ENCODE assay signal across 8 mouse cellular contexts in the genomic region with DNA sequence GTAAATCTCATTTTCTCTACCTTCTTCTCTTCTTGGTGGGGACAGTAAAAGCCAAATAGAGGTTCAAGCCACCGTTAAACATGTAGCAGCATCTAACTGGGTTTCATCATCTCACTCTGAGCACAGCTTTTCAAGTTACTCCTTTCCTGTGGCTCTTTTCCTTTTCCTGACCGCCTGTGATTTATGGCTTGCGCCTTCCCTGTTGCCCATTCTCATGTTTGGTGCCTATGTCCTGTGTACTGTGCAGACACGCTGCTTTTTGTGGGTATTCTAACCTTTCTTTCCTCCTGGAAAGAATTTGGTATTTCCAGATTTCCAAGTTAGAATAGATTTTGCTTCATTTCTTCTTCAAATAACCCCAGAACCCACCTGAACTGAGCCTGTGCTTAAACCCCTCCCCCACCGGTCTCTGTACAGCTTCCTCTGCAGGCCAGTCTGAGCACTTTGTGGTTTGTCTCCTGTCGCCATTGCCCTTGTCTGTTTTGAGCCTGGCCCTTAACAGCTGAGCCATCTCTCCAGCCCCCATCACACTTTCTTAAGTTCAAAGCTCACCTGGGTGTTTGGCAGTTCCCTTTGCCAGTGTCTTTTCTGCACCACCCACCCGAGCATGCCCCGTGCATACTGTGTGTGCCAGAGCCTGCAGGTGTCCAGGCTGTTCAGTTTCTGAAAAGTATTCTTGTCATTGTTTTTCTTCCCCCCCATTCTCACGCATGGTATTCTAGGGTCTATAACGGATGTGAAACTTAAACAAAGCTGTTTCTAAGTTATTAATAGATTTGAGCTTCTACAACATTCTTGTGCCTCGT.
DNase-seq lines count a peak whose midpoint lies in the region; ATAC-seq and TF ChIP-seq lines count a peak whose summit lies in the region.

No protein-coding gene starts in this region.

- no peak for TF ChIP-seq POLR2A in spleen, adult 2 months (IDR thresholded peaks at IDR 0.05; ENCODE audit: low read depth, low read length)

- ATAC-seq in forebrain, embryonic 13.5 days: no peak
- ATAC-seq in forebrain, embryonic 12.5 days (ENCODE audit: low FRiP score): no peak
- ATAC-seq in forebrain, embryonic 16.5 days: no peak
- ATAC-seq in limb, embryonic 15.5 days (ENCODE audit: insufficient number of reproducible peaks, low FRiP score, low TSS enrichment, low read depth): no peak

- no peak for TF ChIP-seq CTCF in spleen, adult 2 months (IDR thresholded peaks at IDR 0.05; ENCODE audit: extremely low read depth, insufficient read depth, insufficient read length, insufficient replicate concordance)

- peak; percentile 43 to 49 for DNase-seq in B cell, adult 2 months
- DNase-seq in spleen, adult 2 months (ENCODE audit: low read depth in 1 of 2, low spot score in 2 of 2): peak; percentile 8 to 20
- no peak for DNase-seq in embryo, embryonic 10 days (ENCODE audit: low spot score)
- no peak for DNase-seq in urinary bladder, postnatal 10 days (ENCODE audit: low spot score)

- H3K27me3 ChIP-seq in forebrain, embryonic 13.5 days: no peaks in the 10 kb centered on the region
- H3K27me3 ChIP-seq in forebrain, embryonic 12.5 days: no peaks in the 10 kb centered on the region
- no peaks in the 10 kb centered on the region for H3K27me3 ChIP-seq in forebrain, embryonic 16.5 days (replicated peaks; ENCODE audit: control insufficient read depth, insufficient read depth, low read length)
- no peaks in the 10 kb centered on the region for H3K27me3 ChIP-seq in limb, embryonic 15.5 days
- H3K27me3 ChIP-seq in spleen, adult 2 months (ENCODE audit: control insufficient read depth, insufficient read depth, low read length): no peaks in the 10 kb centered on the region

- H3K36me3 ChIP-seq in forebrain, embryonic 13.5 days (ENCODE audit: poor library complexity, severe bottlenecking): no peaks in the 10 kb centered on the region
- H3K36me3 ChIP-seq in forebrain, embryonic 12.5 days (replicated peaks): no peaks in the 10 kb centered on the region
- no peaks in the 10 kb centered on the region for H3K36me3 ChIP-seq in forebrain, embryonic 16.5 days (ENCODE audit: control insufficient read depth, insufficient read depth)
- H3K36me3 ChIP-seq in limb, embryonic 15.5 days: no peaks in the 10 kb centered on the region
- no peaks in the 10 kb centered on the region for H3K36me3 ChIP-seq in spleen, adult 2 months (ENCODE audit: control insufficient read depth, insufficient read depth, low read length)

- peak overlapping the region; percentile 82 for H3K27ac ChIP-seq in forebrain, embryonic 13.5 days
- H3K27ac ChIP-seq in forebrain, embryonic 12.5 days: no peak overlapping the region
- peak overlapping the region; percentile 87 for H3K27ac ChIP-seq in forebrain, embryonic 16.5 days (ENCODE audit: low read length)
- H3K27ac ChIP-seq in limb, embryonic 15.5 days: 0 out of 2 replicates have a peak overlapping the region, but pooled peaks have one; percentile 17
- H3K27ac ChIP-seq in spleen, adult 2 months (ENCODE audit: insufficient read depth, low read length): 0 out of 2 replicates have a peak overlapping the region, but pooled peaks have one; percentile 14

- WGBS in forebrain, embryonic 13.5 days: 80% methylated on average over 11 of the region's 11 CpGs
- whole genome bisulfite sequencing in forebrain, embryonic 12.5 days: 82% methylated on average over 11 of the region's 11 CpGs
- 69% methylated on average over 11 of the region's 11 CpGs for WGBS in forebrain, embryonic 16.5 days
- WGBS in limb, embryonic 15.5 days: 67% methylated on average over 11 of the region's 11 CpGs
- WGBS in spleen, adult 2 months: 13% methylated on average over 11 of the region's 11 CpGs

- no peak overlapping the region for H3K4me2 ChIP-seq in forebrain, embryonic 13.5 days
- no peak overlapping the region for H3K4me2 ChIP-seq in forebrain, embryonic 12.5 days
- H3K4me2 ChIP-seq in forebrain, embryonic 16.5 days (ENCODE audit: low read length): no peak overlapping the region
- H3K4me2 ChIP-seq in limb, embryonic 15.5 days: no peak overlapping the region

- H3K9ac ChIP-seq in forebrain, embryonic 13.5 days: no peak overlapping the region
- H3K9ac ChIP-seq in forebrain, embryonic 12.5 days: no peak overlapping the region
- H3K9ac ChIP-seq in forebrain, embryonic 16.5 days (replicated peaks; ENCODE audit: low read depth, low read length): no peak overlapping the region
- H3K9ac ChIP-seq in limb, embryonic 15.5 days: no peak overlapping the region

- no peaks in the 10 kb centered on the region for H3K9me3 ChIP-seq in forebrain, embryonic 13.5 days (replicated peaks)
- H3K9me3 ChIP-seq in forebrain, embryonic 12.5 days: no peaks in the 10 kb centered on the region
- no peaks in the 10 kb centered on the region for H3K9me3 ChIP-seq in forebrain, embryonic 16.5 days (ENCODE audit: control insufficient read depth, low read length)
- H3K9me3 ChIP-seq in limb, embryonic 15.5 days: no peaks in the 10 kb centered on the region

- no peak overlapping the region for H3K4me3 ChIP-seq in forebrain, embryonic 13.5 days
- no peak overlapping the region for H3K4me3 ChIP-seq in forebrain, embryonic 12.5 days (replicated peaks)
- no peak overlapping the region for H3K4me3 ChIP-seq in forebrain, embryonic 16.5 days (replicated peaks; ENCODE audit: low read length)
- H3K4me3 ChIP-seq in limb, embryonic 15.5 days: no peak overlapping the region
- H3K4me3 ChIP-seq in spleen, adult 2 months (ENCODE audit: extremely low read depth, insufficient read depth, insufficient read length): no peak overlapping the region

- peaks cover 37% of the 10 kb centered on the region for H3K4me1 ChIP-seq in forebrain, embryonic 13.5 days
- peaks cover 17% of the 10 kb centered on the region for H3K4me1 ChIP-seq in forebrain, embryonic 12.5 days
- peaks cover 36% of the 10 kb centered on the region for H3K4me1 ChIP-seq in forebrain, embryonic 16.5 days (replicated peaks; ENCODE audit: control insufficient read depth, insufficient read depth, low read length)
- H3K4me1 ChIP-seq in limb, embryonic 15.5 days: peaks cover 16% of the 10 kb centered on the region
- H3K4me1 ChIP-seq in spleen, adult 2 months (ENCODE audit: control insufficient read depth, insufficient read depth, insufficient read length): peaks cover 15% of the 10 kb centered on the region

Comparison
In these comparisons a context has a peak if more than half of its experiments do, and no peak if none do; other contexts are left out.
1. DNase-seq: peak in B cell, adult 2 months (2 of 2) and spleen, adult 2 months (2 of 2); none in embryo, embryonic 10 days (single experiment) and urinary bladder, postnatal 10 days (single experiment).